Mouse (Mus musculus) neural tube, embryonic 11.5 days (tissue): ENCODE results near the gene Dnah8. TPM values are rescaled to one million over a fixed set of nuclear protein-coding genes. Genes with fewer than 3 reads are reported as not detected.
A peak's percentile ranks its signal among the peaks of the same experiment; 100 is the strongest.

Experiments
- ATAC-seq: fragments of 200-750 bp; cut with Nextera tagmentation; 2 replicates; pipeline ENCODE4 v1.8.0; 2017; ENCODE audit warnings: moderate number of reproducible peaks, mild to moderate bottlenecking, moderate TSS enrichment, moderate library complexity; ENCODE audit not compliant: insufficient read depth, low FRiP score, low TSS enrichment
- DNase-seq: peaks from one replicate; pipeline ENCODE4 v3.0.0-alpha.2; 2015; ENCODE audit warnings: low spot score
- H3K27ac ChIP-seq: fragments of 300-500 bp; sonication (generic); 2 replicates; pipeline ENCODE4 v1.5.1; 2014; ENCODE audit warnings: low read depth, mild to moderate bottlenecking, low read length
- H3K27me3 ChIP-seq: fragments of 300-500 bp; sonication (generic); 2 replicates; pipeline ENCODE4 v1.6.1; 2014; ENCODE audit warnings: mild to moderate bottlenecking, low read length, mixed read lengths; ENCODE audit not compliant: control insufficient read depth, insufficient read depth
- H3K36me3 ChIP-seq: fragments of 300-500 bp; sonication (generic); 2 replicates; pipeline ENCODE4 v1.6.1; 2014; ENCODE audit warnings: mild to moderate bottlenecking, low read length, moderate library complexity, mixed read lengths; ENCODE audit not compliant: control insufficient read depth, insufficient read depth
- H3K4me1 ChIP-seq: fragments of 300-500 bp; sonication (generic); 2 replicates; pipeline ENCODE4 v1.6.1; 2014; ENCODE audit warnings: low read length, mixed read lengths; ENCODE audit not compliant: control insufficient read depth, insufficient read depth
- H3K4me2 ChIP-seq: fragments of 300-500 bp; sonication (generic); 2 replicates; pipeline ENCODE4 v1.6.1; 2014; ENCODE audit warnings: low read depth, mild to moderate bottlenecking, moderate library complexity
- H3K4me3 ChIP-seq: fragments of 300-500 bp; sonication (generic); 2 replicates; pipeline ENCODE4 v1.5.1; 2014; ENCODE audit warnings: low read depth, low read length
- H3K9ac ChIP-seq: fragments of 300-500 bp; sonication (generic); 2 replicates; pipeline ENCODE4 v1.6.1; 2014; ENCODE audit warnings: mild to moderate bottlenecking, low read length
- H3K9me3 ChIP-seq: fragments of 300-500 bp; sonication (generic); 2 replicates; pipeline ENCODE4 v1.6.1; 2016; ENCODE audit warnings: low read length; ENCODE audit not compliant: control insufficient read depth
- WGBS: fragments of 180-500 bp; shearing (Covaris S2); extraction: QIAGEN DNeasy Blood & Tissue Kit; methylation state at CpG from one replicate; pipeline ENCODE4 v1.1.7; 2014; 5-methylcytosine and 5-hydroxymethylcytosine counted together
- polyA plus RNA-seq: library from polyadenylated mRNA; unstranded; fragments of >200 nt; fragmentation: Nextera tagmentation; extraction: Ambion mirVana; gene quantifications from 2 replicates; pipeline ENCODE4 v1.2.1, GENCODE M21; 2014

Dnah8 gene
- polyA plus RNA-seq, 1 experiment from 2014 or later = 1.1 TPM

DNA sequence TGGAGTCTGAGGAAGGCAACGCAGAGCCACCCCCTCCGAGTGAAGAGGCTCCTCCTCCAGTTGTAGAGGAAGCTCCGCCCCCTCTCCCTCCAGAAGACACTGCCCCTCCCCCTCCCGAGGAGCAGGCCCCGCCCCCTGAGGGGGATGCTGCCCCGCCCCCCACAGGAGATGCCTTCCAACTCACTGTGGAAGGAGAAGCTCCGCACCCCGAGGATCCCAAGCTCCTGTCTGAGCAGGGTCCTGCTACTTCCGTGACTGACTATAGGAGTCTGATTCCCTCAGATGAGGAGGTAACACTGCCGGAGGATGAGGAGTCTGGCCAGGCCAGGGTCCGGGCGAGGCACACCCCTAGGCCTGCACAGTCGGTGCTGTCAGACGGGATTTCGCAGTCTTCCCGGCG lies 11.2 kb downstream of the Dnah8 start:
- Histone ChIP-seq H3K27ac (no peak overlapping the region), H3K27me3 (no peaks in the 10 kb centered on the region), H3K4me3 (no peak overlapping the region), H3K4me2 (0 out of 2 replicates have a peak overlapping the region, but pooled peaks have one; percentile 2), H3K4me1 (no peaks in the 10 kb centered on the region), H3K9me3 (no peaks in the 10 kb centered on the region), H3K9ac (no peak overlapping the region), H3K36me3 (no peaks in the 10 kb centered on the region)
- 31% methylated on average over 17 of the region's 17 CpGs for WGBS
- DNase-seq = peak; percentile 33
- no peak for ATAC-seq

GRCm38 (mm10) chr17:30637714-30638113 lies 13.6 kb downstream of the Dnah8 start:
- no peaks in the 10 kb centered on the region for H3K36me3 ChIP-seq
- no peak for DNase-seq
- no peaks in the 10 kb centered on the region for H3K4me1 ChIP-seq
- H3K9ac ChIP-seq = no peak overlapping the region
- no peak overlapping the region for H3K4me3 ChIP-seq
- H3K27ac ChIP-seq = no peak overlapping the region
- no peak overlapping the region for H3K4me2 ChIP-seq
- WGBS = 73% methylated on average over 1 of the region's 1 CpGs
- ATAC-seq = no peak
- H3K27me3 ChIP-seq = no peaks in the 10 kb centered on the region
- H3K9me3 ChIP-seq = no peaks in the 10 kb centered on the region

DNA sequence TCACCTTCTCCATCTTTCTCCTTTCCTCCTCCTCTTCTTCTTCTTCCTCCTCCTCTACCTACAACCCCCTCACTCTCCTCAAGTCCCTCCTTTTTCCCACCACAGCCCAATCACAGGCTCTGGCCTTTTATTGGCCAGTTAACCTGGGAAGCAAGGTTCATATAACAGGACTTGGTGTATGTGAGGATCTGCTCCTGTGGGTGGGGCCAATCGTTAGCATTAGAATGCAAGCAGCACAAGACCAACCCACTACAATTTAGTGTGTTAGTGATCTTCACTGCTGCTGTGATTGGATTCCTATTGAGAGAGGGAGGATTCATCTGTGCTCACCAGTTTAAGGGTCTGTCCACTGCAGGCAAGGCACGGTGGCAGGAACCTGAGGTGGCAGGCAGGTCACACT lies 14.8 kb downstream of the Dnah8 start:
- Histone ChIP-seq H3K9me3 (no peaks in the 10 kb centered on the region), H3K36me3 (no peaks in the 10 kb centered on the region), H3K27me3 (no peaks in the 10 kb centered on the region), H3K4me1 (no peaks in the 10 kb centered on the region), H3K27ac (no peak overlapping the region), H3K4me2 (no peak overlapping the region), H3K9ac (no peak overlapping the region), H3K4me3 (no peak overlapping the region)
- ATAC-seq = no peak
- WGBS = 43% methylated on average over 2 of the region's 2 CpGs
- no peak for DNase-seq

- Histone ChIP-seq H3K36me3 (no peaks in the 10 kb centered on the region), H3K9me3 (no peaks in the 10 kb centered on the region), H3K9ac (no peak overlapping the region), H3K4me2 (no peak overlapping the region), H3K27ac (no peak overlapping the region), H3K4me1 (no peaks in the 10 kb centered on the region), H3K4me3 (no peak overlapping the region), H3K27me3 (no peaks in the 10 kb centered on the region)
- 91% methylated on average over 5 of the region's 5 CpGs for WGBS
- DNase-seq = no peak
- ATAC-seq = no peak
Measured at GRCm38 (mm10) chr17:30640896-30641295, 16.7 kb downstream of the Dnah8 start.

GRCm38 (mm10) chr17:30648770-30649169 lies 24.6 kb downstream of the Dnah8 start:
- no peak overlapping the region for H3K27ac ChIP-seq
- DNase-seq (no peak), ATAC-seq (no peak)
- no peaks in the 10 kb centered on the region for H3K9me3 ChIP-seq
- no peak overlapping the region for H3K9ac ChIP-seq
- H3K4me2 ChIP-seq = no peak overlapping the region
- H3K4me3 ChIP-seq = no peak overlapping the region
- no peaks in the 10 kb centered on the region for H3K4me1 ChIP-seq
- 96% methylated on average over 3 of the region's 3 CpGs for WGBS
- H3K27me3 ChIP-seq = no peaks in the 10 kb centered on the region
- H3K36me3 ChIP-seq = no peaks in the 10 kb centered on the region

- no peaks in the 10 kb centered on the region for H3K27me3 ChIP-seq
- WGBS = 96% methylated on average over 6 of the region's 6 CpGs
- no peak overlapping the region for H3K4me3 ChIP-seq
- no peaks in the 10 kb centered on the region for H3K9me3 ChIP-seq
- H3K27ac ChIP-seq = no peak overlapping the region
- no peak for DNase-seq
- no peaks in the 10 kb centered on the region for H3K36me3 ChIP-seq
- ATAC-seq = no peak
- no peak overlapping the region for H3K4me2 ChIP-seq
- H3K9ac ChIP-seq = no peak overlapping the region
- no peaks in the 10 kb centered on the region for H3K4me1 ChIP-seq
Measured at GRCm38 (mm10) chr17:30653010-30653409, 28.9 kb downstream of the Dnah8 start.

GRCm38 (mm10) chr17:30657530-30658151 lies 33.5 kb downstream of the Dnah8 start:
- no peak for DNase-seq
- WGBS = 62% methylated on average over 8 of the region's 8 CpGs
- Histone ChIP-seq H3K27me3 (no peaks in the 10 kb centered on the region), H3K4me2 (peak overlapping the region; percentile 27), H3K4me3 (peak overlapping the region; percentile 21), H3K9me3 (no peaks in the 10 kb centered on the region), H3K9ac (no peak overlapping the region), H3K4me1 (no peaks in the 10 kb centered on the region), H3K36me3 (no peaks in the 10 kb centered on the region), H3K27ac (no peak overlapping the region)
- no peak for ATAC-seq

DNA sequence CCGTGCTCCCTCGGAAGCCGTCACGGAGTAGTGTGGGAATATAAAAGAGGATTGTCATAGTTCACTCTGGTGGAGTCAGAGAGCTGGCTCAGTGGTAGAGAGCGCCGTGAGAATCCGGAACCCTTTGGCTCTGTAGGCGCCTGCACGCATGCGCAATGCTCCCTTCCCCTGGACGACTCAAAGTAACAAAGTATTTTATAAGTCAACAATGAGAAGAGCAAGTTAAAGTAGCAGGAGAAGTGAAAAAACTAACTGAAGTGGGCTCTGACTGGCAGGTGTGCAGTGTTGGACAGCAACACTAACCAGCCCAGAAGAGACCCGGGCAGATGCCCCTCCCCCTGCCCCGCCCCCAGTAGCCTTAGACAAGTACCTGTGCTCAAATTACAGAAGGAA lies 34.0 kb downstream of the Dnah8 start:
- Histone ChIP-seq H3K4me3 (peak overlapping the region; percentile 21), H3K36me3 (no peaks in the 10 kb centered on the region), H3K4me2 (peak overlapping the region; percentile 27), H3K27ac (no peak overlapping the region), H3K4me1 (no peaks in the 10 kb centered on the region), H3K27me3 (no peaks in the 10 kb centered on the region), H3K9ac (no peak overlapping the region), H3K9me3 (no peaks in the 10 kb centered on the region)
- ATAC-seq (no peak), DNase-seq (peak; percentile 75)
- 14% methylated on average over 13 of the region's 13 CpGs for WGBS

DNA sequence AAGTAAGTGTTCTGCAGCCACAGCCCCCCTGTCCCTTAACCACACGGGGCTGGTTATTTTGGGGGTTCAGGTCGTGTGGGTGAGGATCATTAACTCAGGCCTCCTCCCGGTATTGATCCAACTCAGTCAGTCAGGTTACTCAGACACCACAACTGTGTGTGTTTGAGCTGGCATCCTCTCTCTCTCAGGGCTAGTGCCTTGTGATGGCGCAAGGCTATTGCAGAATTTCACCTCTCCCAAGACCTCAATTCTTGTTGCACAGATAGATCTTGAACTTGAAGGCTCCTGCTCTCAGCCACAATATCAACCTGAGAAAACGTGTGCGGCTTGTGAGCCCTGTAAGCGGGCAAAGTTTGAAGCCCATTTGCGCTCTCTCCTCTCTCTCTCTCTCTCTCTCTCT lies 38.0 kb downstream of the Dnah8 start:
- no peak overlapping the region for H3K9ac ChIP-seq
- H3K36me3 ChIP-seq = no peaks in the 10 kb centered on the region
- ATAC-seq (no peak), DNase-seq (no peak)
- H3K4me3 ChIP-seq = no peak overlapping the region
- no peaks in the 10 kb centered on the region for H3K9me3 ChIP-seq
- WGBS = 76% methylated on average over 8 of the region's 8 CpGs
- H3K4me2 ChIP-seq = no peak overlapping the region
- no peaks in the 10 kb centered on the region for H3K4me1 ChIP-seq
- no peaks in the 10 kb centered on the region for H3K27me3 ChIP-seq
- H3K27ac ChIP-seq = no peak overlapping the region
